Comparison of ENCODE assay signal across 8 mouse cellular contexts in genomic region chr2:13574801-13575150, GRCm38 (mm10). TPM values are rescaled to one million over a fixed set of nuclear protein-coding genes. Genes with fewer than 3 reads are reported as not detected.
DNase-seq lines count a peak whose midpoint lies in the region; ATAC-seq and TF ChIP-seq lines count a peak whose summit lies in the region.

No protein-coding gene starts in this region.

- no peak; the same call in 1 of the 2 replicates for ATAC-seq in heart, embryonic 12.5 days (ENCODE audit: insufficient number of reproducible peaks, low FRiP score)
- ATAC-seq in megakaryocyte-erythroid progenitor cell, adult 5-6 weeks (replicated peaks; ENCODE audit: low FRiP score, low TSS enrichment, poor library complexity, severe bottlenecking), result peak; percentile 65
- ATAC-seq in stomach, embryonic 15.5 days (ENCODE audit: insufficient read depth, low FRiP score, low read depth), result no peak

- H3K4me2 ChIP-seq in heart, embryonic 12.5 days, result peak overlapping the region; percentile 71
- peak overlapping the region; percentile 65 for H3K4me2 ChIP-seq in stomach, embryonic 15.5 days

- peak overlapping the region; percentile 97 for H3K9ac ChIP-seq in heart, embryonic 12.5 days
- H3K9ac ChIP-seq in stomach, embryonic 15.5 days, result peak overlapping the region; percentile 78

- H3K27me3 ChIP-seq in heart, embryonic 12.5 days (replicated peaks), result no peaks in the 10 kb centered on the region
- H3K27me3 ChIP-seq in stomach, embryonic 15.5 days (replicated peaks), result no peaks in the 10 kb centered on the region

- peak overlapping the region; percentile 52 for H3K4me3 ChIP-seq in left cerebral cortex, adult 2 months
- H3K4me3 ChIP-seq in heart, embryonic 12.5 days, result peak overlapping the region; percentile 87
- H3K4me3 ChIP-seq in stomach, embryonic 15.5 days (replicated peaks), result peak overlapping the region; percentile 62

- H3K4me1 ChIP-seq in heart, embryonic 12.5 days (replicated peaks), result peaks cover 23% of the 10 kb centered on the region
- H3K4me1 ChIP-seq in stomach, embryonic 15.5 days, result peaks cover 14% of the 10 kb centered on the region

- H3K27ac ChIP-seq in left cerebral cortex, adult 2 months, result peak overlapping the region; percentile 45
- peak overlapping the region; percentile 94 for H3K27ac ChIP-seq in heart, embryonic 12.5 days (ENCODE audit: poor library complexity, severe bottlenecking)
- H3K27ac ChIP-seq in stomach, embryonic 15.5 days, result peak overlapping the region; percentile 98

- TF ChIP-seq CTCF in left cerebral cortex, adult 2 months (IDR thresholded peaks at IDR 0.05), result no peak

- DNase-seq in left cerebral cortex, adult 2 months (ENCODE audit: extremely low spot score in 1 of 2, low spot score in 2 of 2), result no peak
- no peak for DNase-seq in left cerebral cortex, adult 8-10 months (ENCODE audit: low spot score in 2 of 2)
- DNase-seq in embryo, embryonic 9.5 days (ENCODE audit: extremely low spot score), result peak; percentile 59
- peak; percentile 54 to 66 for DNase-seq in kidney, postnatal 4 days
- DNase-seq in c-Kit-positive CD71-positive TER-119-positive erythroid progenitor cells, embryonic 14.5 days (ENCODE audit: low spot score), result no peak

- no peaks in the 10 kb centered on the region for H3K9me3 ChIP-seq in heart, embryonic 12.5 days (replicated peaks)
- no peaks in the 10 kb centered on the region for H3K9me3 ChIP-seq in stomach, embryonic 15.5 days

- WGBS in heart, embryonic 12.5 days, result under 1% methylated on average over 21 of the region's 21 CpGs
- 0% methylated on average over 21 of the region's 21 CpGs for WGBS in stomach, embryonic 15.5 days

- peaks cover 30% of the 10 kb centered on the region for H3K36me3 ChIP-seq in heart, embryonic 12.5 days
- H3K36me3 ChIP-seq in stomach, embryonic 15.5 days, result peaks cover 3% of the 10 kb centered on the region; the same call in 1 of the 2 replicates

- intact Hi-C loops in left cerebral cortex, adult 2 months (cut with DNase I), result loop anchor here (10.0 kb wide), 1 partner anchor 280 kb away; no protein-coding TSS in a partner anchor

RNA-seq across cellular contexts. Expression of gene Vim, which starts 1.0 kb away (rescaled TPM):
- 10 to 100 TPM; 54.3 to 55.5 TPM for total RNA-seq in left cerebral cortex, adult 2 months (2021)
- 10 to 100 TPM; 49.1 to 94.5 (median 69.2) TPM for total RNA-seq in left cerebral cortex, adult 8-10 months (2022)
- polyA plus RNA-seq in heart, embryonic 12.5 days (2016; fragmentation: Nextera tagmentation; extraction: Ambion mirVana), result 912 and 971 TPM in 2 replicates
- 92.3 and 119 TPM in 2 replicates for total RNA-seq in megakaryocyte-erythroid progenitor cell, adult 5-6 weeks (2014; fragmentation: Nextera tagmentation)
- 214 and 318 TPM in 2 replicates for total RNA-seq in megakaryocyte-erythroid progenitor cell, adult 5-6 weeks (2017)
- polyA plus RNA-seq in stomach, embryonic 15.5 days (2015; fragmentation: Nextera tagmentation; extraction: Ambion mirVana), result 469 and 485 TPM in 2 replicates

RNA-seq across cellular contexts. Expression of gene Trdmt1, which starts 30.3 kb away (rescaled TPM):
- 1 to 10 TPM; 5.8 to 7.1 TPM for total RNA-seq in left cerebral cortex, adult 2 months (2021)
- total RNA-seq in left cerebral cortex, adult 8-10 months (2022), result 10 to 100 TPM in 1 of 4 experiments, 1 to 10 TPM in 3; 5.0 to 10.5 (median 6.2) TPM
- polyA plus RNA-seq in heart, embryonic 12.5 days (2016; fragmentation: Nextera tagmentation; extraction: Ambion mirVana), result 7.4 and 8.2 TPM in 2 replicates
- total RNA-seq in megakaryocyte-erythroid progenitor cell, adult 5-6 weeks (2014; fragmentation: Nextera tagmentation), result 7.0 and 17.3 TPM in 2 replicates
- 9.3 and 14.4 TPM in 2 replicates for total RNA-seq in megakaryocyte-erythroid progenitor cell, adult 5-6 weeks (2017)
- polyA plus RNA-seq in stomach, embryonic 15.5 days (2015; fragmentation: Nextera tagmentation; extraction: Ambion mirVana), result 7.6 and 11.0 TPM in 2 replicates

Comparison
In these comparisons a context has a peak if more than half of its experiments do, and no peak if none do; other contexts are left out.
1. DNase-seq: peak in embryo, embryonic 9.5 days (single experiment) and kidney, postnatal 4 days (2 of 2); none in left cerebral cortex, adult 2 months (0 of 2), left cerebral cortex, adult 8-10 months (0 of 2) and c-Kit-positive CD71-positive TER-119-positive erythroid progenitor cells, embryonic 14.5 days (single experiment).
2. H3K27ac ChIP-seq: peak in every context shown above with its lines; median percentile 98 in stomach, embryonic 15.5 days; 94 in heart, embryonic 12.5 days; 45 in left cerebral cortex, adult 2 months.
3. Peak in every context shown above with its lines, with median percentiles within 50 percentile points of each other: H3K4me3 ChIP-seq.